Mouse (Mus musculus) CH12.LX (cell line): ENCODE measurements at regions not wholly inside any gene's neighbourhood (a gene's known extent, or its start where the extent isn't known, plus 50 kb on each side); places are given as distances from the start of the nearest gene placed in this dataset.

Source experiments
- CTCF ChIP-seq, 2 experiments: IDR thresholded peaks in 1 of 2; conservative IDR thresholded peaks in 1 of 2; 2 replicates each; pipeline ENCODE4 v1.5.1; 2011 to 2012; ENCODE audit warnings: low read depth in 2 of 2, low read length in 2 of 2, improper control_type of control experiment in 1 of 2, inconsistent platforms in 1 of 2, mild to moderate bottlenecking in 1 of 2, moderate library complexity in 1 of 2
- HCFC1 ChIP-seq: IDR thresholded peaks from 2 replicates; pipeline ENCODE4 v1.6.1; 2012; ENCODE audit warnings: low read depth, mild to moderate bottlenecking, inconsistent platforms, low read length, improper control_type of control experiment
- MAX ChIP-seq: IDR thresholded peaks from 2 replicates; pipeline ENCODE4 v1.6.1; 2011; ENCODE audit warnings: low read length, improper control_type of control experiment
- POLR2A ChIP-seq: IDR thresholded peaks from 2 replicates; pipeline ENCODE4 v1.6.1; 2011; ENCODE audit warnings: low read depth, mild to moderate bottlenecking, improper control_type of control experiment, low read length
- POLR2AphosphoS2 ChIP-seq: IDR thresholded peaks from 2 replicates; pipeline ENCODE4 v1.6.1; 2011; ENCODE audit warnings: low read depth, low read length, improper control_type of control experiment
- RAD21 ChIP-seq: IDR thresholded peaks from 2 replicates; pipeline ENCODE4 v1.6.1; 2011; ENCODE audit warnings: low read depth, mild to moderate bottlenecking, low read length, improper control_type of control experiment, moderate library complexity
- TBP ChIP-seq: conservative IDR thresholded peaks from 2 replicates; pipeline ENCODE4 v1.6.1; 2011; ENCODE audit warnings: low read depth, low read length, improper control_type of control experiment

DNA sequence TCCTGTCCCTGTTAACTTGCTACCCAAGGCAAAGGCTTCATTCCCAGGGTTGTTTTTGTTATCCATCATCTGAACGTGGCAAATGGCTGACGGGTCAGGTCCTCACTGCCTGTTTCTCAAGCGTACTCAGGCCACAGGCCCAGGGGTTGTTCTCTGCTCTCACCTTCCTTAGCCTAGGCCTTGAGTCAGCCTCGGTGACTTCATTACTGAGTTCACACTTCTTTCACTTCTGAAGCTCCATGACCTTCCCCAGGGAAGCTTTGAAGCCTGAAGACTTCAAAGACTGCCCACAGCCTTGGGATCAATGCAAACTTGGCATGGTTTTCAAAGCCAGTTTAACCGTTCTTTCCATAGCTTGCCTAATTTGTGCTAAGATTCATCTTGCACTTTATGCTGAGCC, 145.3 kb upstream of the 9630041A04Rik start:
- no peak for TF ChIP-seq CTCF (conservative IDR thresholded peaks at IDR 0.05 in 1 of 2, IDR thresholded peaks at IDR 0.05 in 1 of 2; ENCODE audit: low read depth in 2 of 2, low read length in 2 of 2)
- no peak for TF ChIP-seq POLR2A
- TF ChIP-seq HCFC1 = no peak
- TF ChIP-seq POLR2AphosphoS2 = no peak
- no peak for TF ChIP-seq RAD21
- TF ChIP-seq TBP = no peak
- no peak for TF ChIP-seq MAX
